Mouse (Mus musculus) forebrain, postnatal 0 days (tissue): ENCODE data around the gene Tfap2a. TPM values are rescaled to one million over a fixed set of nuclear protein-coding genes. Genes with fewer than 3 reads are reported as not detected.

ENCODE experiments used
- ATAC-seq: fragments of 200-750 bp; cut with Nextera tagmentation; 2 replicates; pipeline ENCODE4 v1.8.0; 2017; ENCODE audit warnings: mild to moderate bottlenecking, moderate library complexity
- DNase-seq: peaks from one replicate; pipeline ENCODE4 v3.0.0-alpha.2; 2015
- H3K27ac ChIP-seq: fragments of 300-500 bp; sonication (generic); 2 replicates; pipeline ENCODE4 v1.5.1; 2014; ENCODE audit warnings: low read depth, mild to moderate bottlenecking, antibody characterized with exemption, low read length, moderate library complexity, mixed read lengths
- H3K27me3 ChIP-seq: fragments of 300-500 bp; sonication (generic); 2 replicates; pipeline ENCODE4 v1.6.1; 2014; ENCODE audit warnings: mild to moderate bottlenecking, low read length, mixed read lengths; ENCODE audit not compliant: insufficient read depth
- H3K36me3 ChIP-seq: fragments of 300-500 bp; sonication (generic); 2 replicates; pipeline ENCODE4 v1.6.1; 2014; ENCODE audit warnings: mild to moderate bottlenecking, moderate library complexity; ENCODE audit not compliant: insufficient read depth
- H3K4me1 ChIP-seq: fragments of 300-500 bp; sonication (generic); 2 replicates; pipeline ENCODE4 v1.6.1; 2014; ENCODE audit warnings: antibody characterized with exemption; ENCODE audit not compliant: insufficient read depth
- H3K4me2 ChIP-seq: fragments of 300-500 bp; sonication (generic); 2 replicates; pipeline ENCODE4 v1.6.1; 2014; ENCODE audit warnings: low read depth, mild to moderate bottlenecking, moderate library complexity
- H3K4me3 ChIP-seq: fragments of 300-500 bp; sonication (generic); 2 replicates; pipeline ENCODE4 v1.5.1; 2014; ENCODE audit warnings: low read depth, low read length, mixed read lengths
- H3K9ac ChIP-seq: fragments of 300-500 bp; sonication (generic); 2 replicates; pipeline ENCODE4 v1.6.1; 2014; ENCODE audit warnings: mild to moderate bottlenecking
- H3K9me3 ChIP-seq: fragments of 300-500 bp; sonication (generic); 2 replicates; pipeline ENCODE4 v1.6.1; 2016; ENCODE audit warnings: low read length
- CTCF ChIP-seq: sonication (generic); IDR thresholded peaks from 2 replicates; pipeline ENCODE4 v1.5.1; 2016; ENCODE audit warnings: antibody characterized with exemption, control low read depth, low read depth
- WGBS: fragments of 180-500 bp; shearing (Covaris S2); extraction: QIAGEN DNeasy Blood & Tissue Kit; methylation state at CpG from one replicate; pipeline ENCODE4 v1.1.7; 2014; 5-methylcytosine and 5-hydroxymethylcytosine counted together
- polyA plus RNA-seq: library from polyadenylated mRNA; unstranded; fragments of >200 nt; fragmentation: Nextera tagmentation; extraction: Ambion mirVana; gene quantifications from 2 replicates; pipeline ENCODE4 v1.2.1, GENCODE M21; 2015
- total RNA-seq: library from RNA; depleted of rRNA; stranded (reverse); fragments of >200 nt; gene quantifications from 2 replicates; pipeline ENCODE4 v1.2.3, GENCODE M21; 2014; rRNA removed

The Tfap2a gene
- total RNA-seq (0.38 TPM in 1 of 2 replicates, not detected in the other), polyA plus RNA-seq (0.18 and 0.28 TPM in 2 replicates)

- Histone ChIP-seq H3K36me3 (no peaks in the 10 kb centered on the region), H3K4me1 (no peaks in the 10 kb centered on the region), H3K4me3 (no peak within 1 kb of the TSS), H3K9me3 (no peaks in the 10 kb centered on the region), H3K4me2 (no peak within 1 kb of the TSS), H3K9ac (no peak within 1 kb of the TSS), H3K27ac (no peak within 1 kb of the TSS), H3K27me3 (peaks cover 91% of the 10 kb centered on the region)
- TF ChIP-seq CTCF: no peak
- ATAC-seq (no peak), DNase-seq (no peak)
- WGBS: under 1% methylated on average over 30 of the region's 30 CpGs
Observed at GRCm38 (mm10) chr13:40738196-40738880, at the start of gene Tfap2a. Gene Tfap2a (minus strand): TSS chr13:40738376.

- H3K4me3 ChIP-seq: no peak overlapping the region
- H3K4me2 ChIP-seq: no peak overlapping the region
- ATAC-seq (no peak), DNase-seq (peak; percentile 30)
- H3K9ac ChIP-seq: no peak overlapping the region
- WGBS: 50% methylated on average over 8 of the region's 8 CpGs
- no peaks in the 10 kb centered on the region for H3K4me1 ChIP-seq
- no peaks in the 10 kb centered on the region for H3K9me3 ChIP-seq
- no peak overlapping the region for H3K27ac ChIP-seq
- no peaks in the 10 kb centered on the region for H3K36me3 ChIP-seq
- TF ChIP-seq CTCF: peak; percentile 70
- H3K27me3 ChIP-seq: no peaks in the 10 kb centered on the region
Observed at GRCm38 (mm10) chr13:40784202-40784771, 46.1 kb upstream of the Tfap2a start.

GRCm38 (mm10) chr13:40757995-40758394, 19.8 kb upstream of the Tfap2a start:
- H3K4me3 ChIP-seq: no peak overlapping the region
- H3K27me3 ChIP-seq: no peaks in the 10 kb centered on the region
- peak; percentile 60 for TF ChIP-seq CTCF
- H3K36me3 ChIP-seq: no peaks in the 10 kb centered on the region
- peak; percentile 79 for DNase-seq
- no peak overlapping the region for H3K4me2 ChIP-seq
- no peaks in the 10 kb centered on the region for H3K9me3 ChIP-seq
- ATAC-seq: no peak
- H3K9ac ChIP-seq: no peak overlapping the region
- H3K4me1 ChIP-seq: no peaks in the 10 kb centered on the region
- H3K27ac ChIP-seq: no peak overlapping the region

GRCm38 (mm10) chr13:40756356-40756755, 18.2 kb upstream of the Tfap2a start:
- DNase-seq (no peak), ATAC-seq (no peak)
- WGBS: 69% methylated on average over 7 of the region's 7 CpGs
- Histone ChIP-seq H3K4me3 (no peak overlapping the region), H3K27me3 (no peaks in the 10 kb centered on the region), H3K9me3 (no peaks in the 10 kb centered on the region), H3K4me1 (no peaks in the 10 kb centered on the region), H3K36me3 (no peaks in the 10 kb centered on the region), H3K9ac (no peak overlapping the region), H3K27ac (no peak overlapping the region), H3K4me2 (no peak overlapping the region)
- TF ChIP-seq CTCF: no peak

GRCm38 (mm10) chr13:40754091-40754490, 15.9 kb upstream of the Tfap2a start:
- DNase-seq (no peak), ATAC-seq (no peak)
- Histone ChIP-seq H3K27ac (no peak overlapping the region), H3K4me3 (no peak overlapping the region), H3K9ac (no peak overlapping the region), H3K4me1 (no peaks in the 10 kb centered on the region), H3K36me3 (no peaks in the 10 kb centered on the region), H3K27me3 (no peaks in the 10 kb centered on the region), H3K9me3 (no peaks in the 10 kb centered on the region), H3K4me2 (no peak overlapping the region)
- WGBS: 96% methylated on average over 10 of the region's 10 CpGs
- no peak for TF ChIP-seq CTCF

GRCm38 (mm10) chr13:40751889-40752288, 13.7 kb upstream of the Tfap2a start:
- no peak overlapping the region for H3K9ac ChIP-seq
- TF ChIP-seq CTCF: no peak
- ATAC-seq (no peak), DNase-seq (no peak)
- H3K4me2 ChIP-seq: no peak overlapping the region
- H3K9me3 ChIP-seq: no peaks in the 10 kb centered on the region
- H3K27ac ChIP-seq: no peak overlapping the region
- WGBS: 88% methylated on average over 10 of the region's 10 CpGs
- H3K4me3 ChIP-seq: no peak overlapping the region
- no peaks in the 10 kb centered on the region for H3K4me1 ChIP-seq
- no peaks in the 10 kb centered on the region for H3K36me3 ChIP-seq
- H3K27me3 ChIP-seq: peaks cover 4% of the 10 kb centered on the region; the same call in 1 of the 2 replicates

- Histone ChIP-seq H3K36me3 (no peaks in the 10 kb centered on the region), H3K27me3 (peaks cover 25% of the 10 kb centered on the region), H3K9ac (no peak overlapping the region), H3K9me3 (0 out of 2 replicates have a peak, but pooled peaks cover 3% of the 10 kb centered on the region), H3K4me2 (no peak overlapping the region), H3K4me3 (no peak overlapping the region), H3K27ac (no peak overlapping the region), H3K4me1 (no peaks in the 10 kb centered on the region)
- no peak for TF ChIP-seq CTCF
- ATAC-seq: no peak
- WGBS: 66% methylated on average over 9 of the region's 9 CpGs
- no peak for DNase-seq
Observed at GRCm38 (mm10) chr13:40749603-40749905, 11.4 kb upstream of the Tfap2a start.
